Comparison of ENCODE assay signal across 9 mouse cellular contexts in genomic region chr5:105701326-105701725, GRCm38 (mm10). TPM values are rescaled to one million over a fixed set of nuclear protein-coding genes. Genes with fewer than 3 reads are reported as not detected.
DNase-seq lines count a peak whose midpoint lies in the region; ATAC-seq lines count a peak whose summit lies in the region.
"Had no signal": no experiment of that assay in that cellular context is flagged by ENCODE, and none has a peak within 500 bp of the region (broad histone marks: within the 10 kb centered on the region; RNA-seq: fewer than 3 reads in every experiment).

No protein-coding gene starts in this region.

- peak overlapping the region; percentile 94 for H3K4me3 ChIP-seq in kidney, embryonic 14.5 days (ENCODE audit: low read length)
- peak overlapping the region; percentile 87 for H3K4me3 ChIP-seq in brown adipose tissue, adult 24 weeks (ENCODE audit: insufficient read depth, low read depth, low read length)
- H3K4me3 ChIP-seq in hindbrain, embryonic 14.5 days (replicated peaks; ENCODE audit: low read length) = peak overlapping the region; percentile 96
- H3K4me3 ChIP-seq in midbrain, embryonic 13.5 days (replicated peaks) = peak overlapping the region; percentile 92

- H3K27me3 ChIP-seq in kidney, embryonic 14.5 days (ENCODE audit: control insufficient read depth, insufficient read depth, low read length) = no peaks in the 10 kb centered on the region
- H3K27me3 ChIP-seq in hindbrain, embryonic 14.5 days (ENCODE audit: control insufficient read depth, insufficient read depth, low read length) = no peaks in the 10 kb centered on the region
- H3K27me3 ChIP-seq in midbrain, embryonic 13.5 days = peaks cover 4% of the 10 kb centered on the region; the same call in 1 of the 2 replicates

- no peak overlapping the region for H3K27ac ChIP-seq in kidney, embryonic 14.5 days (ENCODE audit: low read depth, low read length)
- peak overlapping the region; percentile 91 for H3K27ac ChIP-seq in brown adipose tissue, adult 24 weeks (replicated peaks; ENCODE audit: low read depth, low read length)
- H3K27ac ChIP-seq in hindbrain, embryonic 14.5 days = no peak overlapping the region
- H3K27ac ChIP-seq in midbrain, embryonic 13.5 days = 0 out of 2 replicates have a peak overlapping the region, but pooled peaks have one; percentile 97

- H3K4me2 ChIP-seq in kidney, embryonic 14.5 days (replicated peaks; ENCODE audit: low read depth, low read length) = peak overlapping the region; percentile 84
- H3K4me2 ChIP-seq in hindbrain, embryonic 14.5 days (replicated peaks) = peak overlapping the region; percentile 87
- peak overlapping the region; percentile 75 for H3K4me2 ChIP-seq in midbrain, embryonic 13.5 days (replicated peaks)

- 24% methylated on average over 9 of the region's 9 CpGs for WGBS in kidney, embryonic 14.5 days
- WGBS in hindbrain, embryonic 14.5 days = 66% methylated on average over 9 of the region's 9 CpGs
- 70% methylated on average over 9 of the region's 9 CpGs for WGBS in midbrain, embryonic 13.5 days

- intact Hi-C loops in left cerebral cortex, postnatal 10 days (cut with DNase I) = no loop called here

- no peaks in the 10 kb centered on the region for H3K9me3 ChIP-seq in kidney, embryonic 14.5 days (ENCODE audit: control insufficient read depth, low read length)
- H3K9me3 ChIP-seq in hindbrain, embryonic 14.5 days (ENCODE audit: control insufficient read depth, low read length) = no peaks in the 10 kb centered on the region
- no peaks in the 10 kb centered on the region for H3K9me3 ChIP-seq in midbrain, embryonic 13.5 days

- DNase-seq in kidney, adult 9 months = no peak
- no peak for DNase-seq in hindbrain, embryonic 14.5 days (ENCODE audit: low spot score)
- DNase-seq in left cerebral cortex, postnatal 10 days (ENCODE audit: extremely low spot score in 1 of 2, low spot score in 2 of 2) = no peak
- DNase-seq in frontal cortex, postnatal 14 days (ENCODE audit: low spot score in 2 of 2) = no peak
- DNase-seq in adrenal gland, adult 2 months = no peak
- DNase-seq: retina, postnatal 1 day had no signal

- peaks cover 37% of the 10 kb centered on the region; the same call in 1 of the 2 replicates for H3K4me1 ChIP-seq in kidney, embryonic 14.5 days (ENCODE audit: control insufficient read depth, insufficient read depth, low read length)
- H3K4me1 ChIP-seq in brown adipose tissue, adult 24 weeks (ENCODE audit: control insufficient read depth, insufficient read depth, insufficient read length, low read length) = peaks cover 29% of the 10 kb centered on the region
- H3K4me1 ChIP-seq in hindbrain, embryonic 14.5 days (replicated peaks; ENCODE audit: control insufficient read depth, insufficient read depth, low read length) = peaks cover 48% of the 10 kb centered on the region
- peaks cover 58% of the 10 kb centered on the region for H3K4me1 ChIP-seq in midbrain, embryonic 13.5 days (replicated peaks)

- H3K36me3 ChIP-seq in kidney, embryonic 14.5 days (ENCODE audit: control insufficient read depth, insufficient read depth, low read length) = 0 out of 2 replicates have a peak, but pooled peaks cover 5% of the 10 kb centered on the region
- H3K36me3 ChIP-seq in hindbrain, embryonic 14.5 days (replicated peaks; ENCODE audit: control insufficient read depth, insufficient read depth) = peaks cover 6% of the 10 kb centered on the region; the same call in 1 of the 2 replicates
- H3K36me3 ChIP-seq in midbrain, embryonic 13.5 days = no peaks in the 10 kb centered on the region; the same call in 1 of the 2 replicates

- no peak for ATAC-seq in kidney, embryonic 14.5 days (ENCODE audit: low FRiP score, low TSS enrichment)
- no peak for ATAC-seq in hindbrain, embryonic 14.5 days (ENCODE audit: low FRiP score)
- ATAC-seq in midbrain, embryonic 13.5 days = no peak

- H3K9ac ChIP-seq in kidney, embryonic 14.5 days (ENCODE audit: low read depth, low read length) = peak overlapping the region; percentile 98
- peak overlapping the region; percentile 92; the same call in 1 of the 2 replicates for H3K9ac ChIP-seq in hindbrain, embryonic 14.5 days
- peak overlapping the region; percentile 99 for H3K9ac ChIP-seq in midbrain, embryonic 13.5 days (replicated peaks)

RNA-seq across cellular contexts. Expression of gene Lrrc8d, which starts 1.6 kb away (rescaled TPM):
- polyA plus RNA-seq in kidney, embryonic 14.5 days (2014; fragmentation: Nextera tagmentation; extraction: Ambion mirVana) = 22.7 and 42.1 TPM in 2 replicates
- 14.8 and 25.2 TPM in 2 replicates for polyA plus RNA-seq in brown adipose tissue, adult 24 weeks (2012; ENCODE audit: insufficient read depth, insufficient read length, missing spikeins)
- polyA plus RNA-seq in hindbrain, embryonic 14.5 days (2014; fragmentation: Nextera tagmentation; extraction: Ambion mirVana) = 38.4 and 40.3 TPM in 2 replicates
- 30.4 and 32.3 TPM in 2 replicates for polyA plus RNA-seq in midbrain, embryonic 13.5 days (2015; fragmentation: Nextera tagmentation; extraction: Ambion mirVana)
- 10 to 100 TPM; 48.9 to 54.0 TPM for total RNA-seq in left cerebral cortex, postnatal 10 days (2021)
- total RNA-seq in adrenal gland, adult 2 months (2021) = 100 to 1,000 TPM; 105 to 127 TPM
- 20.4 and 31.8 TPM in 2 replicates for polyA plus RNA-seq in adrenal gland, adult 2 months (2012; rRNA removed)

Comparison
In these comparisons a context has a peak if more than half of its experiments do, and no peak if none do; other contexts are left out.
1. H3K27ac ChIP-seq: peak in brown adipose tissue, adult 24 weeks (single experiment) and midbrain, embryonic 13.5 days (single experiment); none in kidney, embryonic 14.5 days (single experiment) and hindbrain, embryonic 14.5 days (single experiment).
2. Peak in every context shown above with its lines, with median percentiles within 50 percentile points of each other: H3K4me2 ChIP-seq, H3K4me3 ChIP-seq and H3K9ac ChIP-seq.